Mouse (Mus musculus): ENCODE measurements around the gene Alcam. TPM values are rescaled to one million over a fixed set of nuclear protein-coding genes. Genes with fewer than 3 reads are reported as not detected.

Gene Alcam
- polyA plus RNA-seq, 1 experiment, result 13.1 TPM

- Histone ChIP-seq H3ac (ENCODE audit: control insufficient read depth, insufficient read length) (no peak overlapping the region), H3K36me3 (ENCODE audit: control insufficient read depth, insufficient read depth) (no peaks in the 10 kb centered on the region), H3K4me2 (ENCODE audit: low read depth) (peak overlapping the region; percentile 96), H3K4me3 (no peak overlapping the region), H3K79me2 (ENCODE audit: control insufficient read depth, insufficient read depth) (no peaks in the 10 kb centered on the region), H3K27me3 (ENCODE audit: control insufficient read depth, insufficient read depth, insufficient read length) (no peaks in the 10 kb centered on the region)
- TF ChIP-seq TCF3 (IDR thresholded peaks at IDR 0.05; ENCODE audit: insufficient read length, low read depth) (no peak), USF1 (IDR thresholded peaks at IDR 0.05; ENCODE audit: low read depth) (peak; percentile 86), SRF (IDR thresholded peaks at IDR 0.05; ENCODE audit: control insufficient read depth, insufficient read length, low read depth) (no peak), E2F4 (IDR thresholded peaks at IDR 0.05; ENCODE audit: insufficient read depth) (no peak), POLR2A (IDR thresholded peaks at IDR 0.05; ENCODE audit: insufficient read length, low read depth) (no peak), MAX (IDR thresholded peaks at IDR 0.05; ENCODE audit: low read depth) (no peak), MYOG (IDR thresholded peaks at IDR 0.05; ENCODE audit: control insufficient read depth in 1 of 3, insufficient read depth in 1 of 3, insufficient read length in 2 of 3, low read depth in 2 of 3) (no peak), POLR2AphosphoS2 (IDR thresholded peaks at IDR 0.05; ENCODE audit: insufficient read length, low read depth) (no peak)
These were observed 35.2 kb downstream of the Alcam start for GRCm38 (mm10) chr16:52418568-52419158.

- H3K27me3 ChIP-seq (ENCODE audit: control insufficient read depth, insufficient read depth, insufficient read length), result no peaks in the 10 kb centered on the region
- peak; percentile 87 for TF ChIP-seq CEBPB (IDR thresholded peaks at IDR 0.05; ENCODE audit: insufficient read depth, poor library complexity, severe bottlenecking)
- TF ChIP-seq MYOD1 (IDR thresholded peaks at IDR 0.05; ENCODE audit: control insufficient read depth in 1 of 3, insufficient read length in 2 of 3, low read depth in 2 of 3), result no peak
- no peaks in the 10 kb centered on the region for H3K36me3 ChIP-seq (ENCODE audit: control insufficient read depth, insufficient read depth)
- H3K4me3 ChIP-seq, result no peak overlapping the region
- H3K4me2 ChIP-seq (ENCODE audit: low read depth), result peak overlapping the region; percentile 96
- no peaks in the 10 kb centered on the region for H3K79me2 ChIP-seq (ENCODE audit: control insufficient read depth, insufficient read depth)
- H3ac ChIP-seq (ENCODE audit: control insufficient read depth, insufficient read length), result no peak overlapping the region
These were observed 35.9 kb downstream of the Alcam start for GRCm38 (mm10) chr16:52417982-52418381.

- no peak overlapping the region for H3ac ChIP-seq (ENCODE audit: control insufficient read depth, insufficient read length)
- H3K36me3 ChIP-seq (ENCODE audit: control insufficient read depth, insufficient read depth), result no peaks in the 10 kb centered on the region
- TF ChIP-seq POLR2AphosphoS2 (IDR thresholded peaks at IDR 0.05; ENCODE audit: insufficient read length, low read depth), result no peak
- TF ChIP-seq MYOD1 (IDR thresholded peaks at IDR 0.05; ENCODE audit: control insufficient read depth in 1 of 3, insufficient read length in 2 of 3, low read depth in 2 of 3), result no peak
- TF ChIP-seq CEBPB (IDR thresholded peaks at IDR 0.05; ENCODE audit: insufficient read depth, poor library complexity, severe bottlenecking), result no peak
- no peak for TF ChIP-seq USF1 (IDR thresholded peaks at IDR 0.05; ENCODE audit: low read depth)
- TF ChIP-seq POLR2A (IDR thresholded peaks at IDR 0.05; ENCODE audit: insufficient read length, low read depth), result no peak
- no peak for TF ChIP-seq E2F4 (IDR thresholded peaks at IDR 0.05; ENCODE audit: insufficient read depth)
- no peak for TF ChIP-seq REST (IDR thresholded peaks at IDR 0.05; ENCODE audit: insufficient read depth, insufficient read length)
- TF ChIP-seq TCF3 (IDR thresholded peaks at IDR 0.05; ENCODE audit: insufficient read length, low read depth), result no peak
- no peak for TF ChIP-seq MAX (IDR thresholded peaks at IDR 0.05; ENCODE audit: low read depth)
- no peak for TF ChIP-seq SRF (IDR thresholded peaks at IDR 0.05; ENCODE audit: control insufficient read depth, insufficient read length, low read depth)
- TF ChIP-seq TCF12 (IDR thresholded peaks at IDR 0.05; ENCODE audit: insufficient read depth, poor library complexity, severe bottlenecking), result no peak
- TF ChIP-seq MYOG (IDR thresholded peaks at IDR 0.05; ENCODE audit: control insufficient read depth in 1 of 3, insufficient read depth in 1 of 3, insufficient read length in 2 of 3, low read depth in 2 of 3), result no peak
- H3K79me2 ChIP-seq (ENCODE audit: control insufficient read depth, insufficient read depth), result no peaks in the 10 kb centered on the region
- H3K4me2 ChIP-seq (ENCODE audit: low read depth), result no peak overlapping the region
- H3K4me3 ChIP-seq, result no peak overlapping the region
- no peaks in the 10 kb centered on the region for H3K27me3 ChIP-seq (ENCODE audit: control insufficient read depth, insufficient read depth, insufficient read length)
These were observed 36.7 kb downstream of the Alcam start for GRCm38 (mm10) chr16:52417146-52417545.

GRCm38 (mm10) chr16:52413714-52414113 is 40.2 kb downstream of the Alcam start:
- H3K79me2 ChIP-seq (ENCODE audit: control insufficient read depth, insufficient read depth), result peaks cover 5% of the 10 kb centered on the region
- H3ac ChIP-seq (ENCODE audit: control insufficient read depth, insufficient read length), result no peak overlapping the region
- TF ChIP-seq MAX (IDR thresholded peaks at IDR 0.05; ENCODE audit: low read depth) (no peak), E2F4 (IDR thresholded peaks at IDR 0.05; ENCODE audit: insufficient read depth) (no peak), MYOG (IDR thresholded peaks at IDR 0.05; ENCODE audit: control insufficient read depth in 1 of 3, insufficient read depth in 1 of 3, insufficient read length in 2 of 3, low read depth in 2 of 3) (no peak), MYOD1 (IDR thresholded peaks at IDR 0.05; ENCODE audit: control insufficient read depth in 1 of 3, insufficient read length in 2 of 3, low read depth in 2 of 3) (no peak), SRF (IDR thresholded peaks at IDR 0.05; ENCODE audit: control insufficient read depth, insufficient read length, low read depth) (no peak), POLR2AphosphoS2 (IDR thresholded peaks at IDR 0.05; ENCODE audit: insufficient read length, low read depth) (no peak), CEBPB (IDR thresholded peaks at IDR 0.05; ENCODE audit: insufficient read depth, poor library complexity, severe bottlenecking) (no peak), TCF3 (IDR thresholded peaks at IDR 0.05; ENCODE audit: insufficient read length, low read depth) (no peak), USF1 (IDR thresholded peaks at IDR 0.05; ENCODE audit: low read depth) (no peak), TCF12 (IDR thresholded peaks at IDR 0.05; ENCODE audit: insufficient read depth, poor library complexity, severe bottlenecking) (no peak), POLR2A (IDR thresholded peaks at IDR 0.05; ENCODE audit: insufficient read length, low read depth) (no peak), REST (IDR thresholded peaks at IDR 0.05; ENCODE audit: insufficient read depth, insufficient read length) (no peak)
- no peak overlapping the region for H3K4me3 ChIP-seq
- no peak overlapping the region for H3K4me2 ChIP-seq (ENCODE audit: low read depth)
- H3K36me3 ChIP-seq (ENCODE audit: control insufficient read depth, insufficient read depth), result no peaks in the 10 kb centered on the region
- H3K27me3 ChIP-seq (ENCODE audit: control insufficient read depth, insufficient read depth, insufficient read length), result no peaks in the 10 kb centered on the region

- TF ChIP-seq MYOG (IDR thresholded peaks at IDR 0.05; ENCODE audit: control insufficient read depth in 1 of 3, insufficient read depth in 1 of 3, insufficient read length in 2 of 3, low read depth in 2 of 3) (no peak), USF1 (IDR thresholded peaks at IDR 0.05; ENCODE audit: low read depth) (no peak), CEBPB (IDR thresholded peaks at IDR 0.05; ENCODE audit: insufficient read depth, poor library complexity, severe bottlenecking) (no peak), SRF (IDR thresholded peaks at IDR 0.05; ENCODE audit: control insufficient read depth, insufficient read length, low read depth) (no peak), MAX (IDR thresholded peaks at IDR 0.05; ENCODE audit: low read depth) (no peak), TCF12 (IDR thresholded peaks at IDR 0.05; ENCODE audit: insufficient read depth, poor library complexity, severe bottlenecking) (no peak), POLR2A (IDR thresholded peaks at IDR 0.05; ENCODE audit: insufficient read length, low read depth) (no peak), E2F4 (IDR thresholded peaks at IDR 0.05; ENCODE audit: insufficient read depth) (no peak), POLR2AphosphoS2 (IDR thresholded peaks at IDR 0.05; ENCODE audit: insufficient read length, low read depth) (no peak), TCF3 (IDR thresholded peaks at IDR 0.05; ENCODE audit: insufficient read length, low read depth) (no peak), REST (IDR thresholded peaks at IDR 0.05; ENCODE audit: insufficient read depth, insufficient read length) (no peak), MYOD1 (IDR thresholded peaks at IDR 0.05; ENCODE audit: control insufficient read depth in 1 of 3, insufficient read length in 2 of 3, low read depth in 2 of 3) (no peak)
- H3K4me3 ChIP-seq, result no peak overlapping the region
- no peak overlapping the region for H3K4me2 ChIP-seq (ENCODE audit: low read depth)
- H3K79me2 ChIP-seq (ENCODE audit: control insufficient read depth, insufficient read depth), result peaks cover 11% of the 10 kb centered on the region
- no peaks in the 10 kb centered on the region for H3K36me3 ChIP-seq (ENCODE audit: control insufficient read depth, insufficient read depth)
- no peaks in the 10 kb centered on the region for H3K27me3 ChIP-seq (ENCODE audit: control insufficient read depth, insufficient read depth, insufficient read length)
- H3ac ChIP-seq (ENCODE audit: control insufficient read depth, insufficient read length), result no peak overlapping the region
These were observed 47.8 kb downstream of the Alcam start for GRCm38 (mm10) chr16:52406072-52406471.

Data from myocyte (in vitro differentiated cells).